Mouse (Mus musculus): ENCODE data around the gene Ppp1r18.
"Not testable (repeated sequence)": the region's sequence is repeated elsewhere in the genome, so short reads cannot be mapped to it uniquely, and the experiment has no call there.

Gene Ppp1r18

GRCm38 (mm10) chr17:35836991-35837422, 28.4 kb upstream of the Ppp1r18 start:
- peak; percentile 91 for DNase-seq (ENCODE audit: low spot score)

GRCm38 (mm10) chr17:35837487-35837886, 27.9 kb upstream of the Ppp1r18 start:
- peak; percentile 53 for DNase-seq (ENCODE audit: low spot score)

GRCm38 (mm10) chr17:35838122-35838544, 27.3 kb upstream of the Ppp1r18 start, which contains the start of gene Tubb5:
Tubb5 (minus strand) TSS chr17:35838306.
- peak; percentile 97 for DNase-seq (ENCODE audit: low spot score)

- DNase-seq (ENCODE audit: low spot score): no peak
These were observed 26.8 kb upstream of the Ppp1r18 start for GRCm38 (mm10) chr17:35838570-35838969.

GRCm38 (mm10) chr17:35839002-35839401, 26.4 kb upstream of the Ppp1r18 start:
- DNase-seq (ENCODE audit: low spot score): not testable (repeated sequence)

- no peak for DNase-seq (ENCODE audit: low spot score)
These were observed 24.8 kb upstream of the Ppp1r18 start for GRCm38 (mm10) chr17:35840561-35840960.

- peak; percentile 98 for DNase-seq (ENCODE audit: low spot score)
These were observed 24.1 kb upstream of the Ppp1r18 start, which contains the start of gene Mdc1 for GRCm38 (mm10) chr17:35841076-35841950. Mdc1 (plus strand) TSS chr17:35841515.

GRCm38 (mm10) chr17:35842006-35842405, 23.4 kb upstream of the Ppp1r18 start:
- DNase-seq (ENCODE audit: low spot score): no peak

- no peak for DNase-seq (ENCODE audit: low spot score)
These were observed 21.9 kb upstream of the Ppp1r18 start for GRCm38 (mm10) chr17:35843514-35843913.

GRCm38 (mm10) chr17:35848112-35848511, 17.3 kb upstream of the Ppp1r18 start:
- no peak for DNase-seq (ENCODE audit: low spot score)

- no peak for DNase-seq (ENCODE audit: low spot score)
These were observed 14.4 kb upstream of the Ppp1r18 start for GRCm38 (mm10) chr17:35850974-35851373.

GRCm38 (mm10) chr17:35859371-35859770, 6.0 kb upstream of the Ppp1r18 start:
- DNase-seq (ENCODE audit: low spot score): no peak

- DNase-seq (ENCODE audit: low spot score): no peak
These were observed 5.6 kb upstream of the Ppp1r18 start for GRCm38 (mm10) chr17:35859835-35860234.

- DNase-seq (ENCODE audit: low spot score): no peak
These were observed 4.6 kb upstream of the Ppp1r18 start for GRCm38 (mm10) chr17:35860831-35861197.

- DNase-seq (ENCODE audit: low spot score): peak; percentile 90
These were observed 4.1 kb upstream of the Ppp1r18 start, which contains the start of gene Nrm for GRCm38 (mm10) chr17:35861198-35861857. Nrm (plus strand) TSS chr17:35861318.

GRCm38 (mm10) chr17:35864832-35865353, 500 bp upstream of the Ppp1r18 start:
- no peak for DNase-seq (ENCODE audit: low spot score)

- peak; percentile 73 for DNase-seq (ENCODE audit: low spot score)
These were observed 963 bp downstream of the Ppp1r18 start for GRCm38 (mm10) chr17:35866281-35866831.

GRCm38 (mm10) chr17:35866911-35867890, 1.8 kb downstream of the Ppp1r18 start:
- DNase-seq (ENCODE audit: low spot score): peak; percentile 42

GRCm38 (mm10) chr17:35868165-35868820, 2.9 kb downstream of the Ppp1r18 start:
- no peak for DNase-seq (ENCODE audit: low spot score)

GRCm38 (mm10) chr17:35868961-35869345, 3.6 kb downstream of the Ppp1r18 start:
- DNase-seq (ENCODE audit: low spot score): no peak

All from ovary, postnatal 36 days (tissue).